Mouse (Mus musculus) lung, postnatal 0 days (tissue): Measurements from ENCODE around the gene Tfcp2l1.

Experiments
- CTCF ChIP-seq: IDR thresholded peaks from 2 replicates; pipeline ENCODE4 v1.5.1; 2016; ENCODE audit warnings: antibody characterized with exemption, mild to moderate bottlenecking
- EP300 ChIP-seq: IDR thresholded peaks from 2 replicates; pipeline ENCODE4 v1.6.1; 2016; ENCODE audit warnings: antibody characterized with exemption, mild to moderate bottlenecking, control low read depth

DNA sequence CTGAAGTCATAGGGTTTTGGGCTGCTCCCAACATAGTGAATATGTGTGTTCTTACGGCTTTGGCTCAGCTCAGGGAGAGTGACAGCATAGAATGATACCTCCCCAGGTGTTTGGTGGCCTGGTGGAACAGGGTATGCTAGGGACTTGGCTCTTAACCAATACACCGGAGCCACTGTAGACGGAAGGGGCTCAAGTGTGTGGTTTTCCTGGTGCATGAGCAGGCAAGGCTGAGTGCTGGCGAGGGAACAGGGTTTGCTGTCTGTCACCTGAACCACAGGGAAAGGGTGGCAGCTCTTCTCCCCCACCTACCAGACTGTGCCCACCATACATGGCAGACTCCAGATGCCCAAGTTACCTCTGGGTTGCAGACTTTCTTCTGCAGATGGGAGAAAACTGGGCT lies 83.9 kb downstream of the Tfcp2l1 start:
- no peak for TF ChIP-seq CTCF
- TF ChIP-seq EP300 = no peak
